Mouse (Mus musculus): ENCODE measurements at regions not wholly inside any gene's neighbourhood (a gene's known extent, or its start where the extent isn't known, plus 50 kb on each side); places are given as distances from the start of the nearest gene placed in this dataset.

- DNase-seq (ENCODE audit: low read depth) = peak; percentile 40
- TF ChIP-seq POLR2A (IDR thresholded peaks at IDR 0.05; ENCODE audit: borderline replicate concordance, extremely low read depth, insufficient read depth, insufficient read length, poor library complexity, severe bottlenecking) = no peak
- no peak for TF ChIP-seq CTCF (IDR thresholded peaks at IDR 0.05; ENCODE audit: borderline replicate concordance, extremely low read depth, insufficient read depth, insufficient read length)
Measured at GRCm38 (mm10) chr10:35855110-35855509, 143.4 kb upstream of the Amd2 start.

- TF ChIP-seq POLR2A (IDR thresholded peaks at IDR 0.05; ENCODE audit: borderline replicate concordance, extremely low read depth, insufficient read depth, insufficient read length, poor library complexity, severe bottlenecking) (no peak), CTCF (IDR thresholded peaks at IDR 0.05; ENCODE audit: borderline replicate concordance, extremely low read depth, insufficient read depth, insufficient read length) (no peak)
- no peak for DNase-seq (ENCODE audit: low read depth)
Measured at GRCm38 (mm10) chr10:35835257-35835656, 123.6 kb upstream of the Amd2 start.
